Mouse (Mus musculus) R1 (cell line): Measurements from ENCODE around the gene Chrnd.

Experiments
- DNase-seq: peaks from one replicate; pipeline ENCODE4 v3.0.0-alpha.2; 2018; ENCODE audit warnings: low read depth, low spot score

Gene Chrnd

DNA sequence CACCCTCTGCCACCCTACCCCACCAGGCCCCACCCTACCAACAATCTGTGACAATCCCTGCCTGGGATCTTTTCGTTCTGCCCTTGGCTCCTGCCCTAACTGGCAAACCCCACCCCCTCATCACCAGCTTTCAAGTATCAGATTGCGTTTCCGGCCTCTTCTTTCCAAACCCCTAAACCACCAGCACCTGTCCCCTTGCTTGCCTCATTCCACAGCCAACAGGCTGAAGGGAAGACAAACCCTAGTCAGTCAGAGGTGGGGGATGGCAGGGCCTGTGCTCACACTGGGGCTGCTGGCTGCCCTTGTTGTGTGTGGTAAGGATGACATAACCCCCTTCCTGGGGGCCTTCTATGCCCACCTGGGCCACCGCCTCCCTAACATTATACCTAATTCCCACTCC lies at the start of gene Chrnd:
Chrnd (plus strand) TSS at position 179 of the 400 bp plus-strand sequence.
- DNase-seq = no peak

DNA sequence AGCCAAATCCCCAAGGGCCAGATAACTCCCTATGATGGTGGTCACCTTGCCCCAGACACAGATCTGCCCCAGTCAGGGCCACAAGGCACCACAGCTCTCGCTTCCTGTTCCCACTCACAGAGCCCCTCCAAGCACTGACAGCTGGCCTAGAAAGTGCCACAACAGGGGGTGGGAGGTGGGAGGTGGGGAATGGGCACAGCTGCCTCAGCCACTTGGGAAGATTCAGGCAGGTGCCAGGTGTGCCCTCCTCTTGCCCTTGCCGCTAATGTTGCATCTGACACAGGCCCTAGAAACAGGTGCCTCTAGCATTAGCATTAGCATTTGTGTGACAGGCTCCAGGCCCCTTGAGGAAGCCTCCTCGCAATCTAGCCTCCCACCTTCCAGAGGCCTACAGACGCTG lies 48.9 kb upstream of the Chrnd start:
- DNase-seq = no peak

DNA sequence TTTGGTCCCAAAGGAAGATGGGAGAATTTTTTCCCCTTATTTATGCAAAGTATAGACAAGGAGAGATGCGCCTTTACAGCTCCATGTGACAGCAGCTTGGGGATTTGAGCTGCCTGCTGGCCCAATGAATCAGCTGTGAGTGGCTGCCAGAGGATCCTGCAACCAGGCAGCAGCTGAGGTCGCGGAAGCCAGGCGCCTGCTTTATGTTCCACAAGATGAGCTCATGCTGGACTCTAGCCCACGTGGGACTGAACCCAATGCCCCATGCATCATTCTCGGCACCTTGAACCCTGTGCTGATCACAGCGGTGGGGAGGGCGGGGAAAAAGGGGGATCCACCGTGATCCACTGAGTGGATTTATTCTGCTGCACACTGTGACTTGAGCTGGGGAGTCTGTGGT lies 48.0 kb upstream of the Chrnd start:
- no peak for DNase-seq

DNA sequence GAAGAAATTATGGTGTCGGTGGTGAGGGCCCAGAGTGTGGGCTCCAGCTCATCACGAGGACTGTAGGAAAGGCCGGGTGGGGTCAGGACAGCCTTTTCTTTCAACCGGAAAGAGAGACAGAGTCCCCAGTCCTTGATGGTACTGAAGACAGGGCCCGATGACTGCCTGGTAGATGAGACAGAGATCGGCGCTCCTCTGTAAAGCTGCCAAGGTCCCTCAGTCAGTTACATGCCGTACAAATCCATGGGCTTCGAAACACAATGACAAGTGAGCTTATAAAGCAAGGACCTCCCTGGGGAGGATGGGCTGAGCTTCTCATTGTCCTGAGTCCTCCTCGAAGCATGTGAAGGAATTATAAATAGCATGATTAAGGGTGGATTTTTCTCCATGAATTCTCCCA lies 47.3 kb upstream of the Chrnd start:
- no peak for DNase-seq

DNA sequence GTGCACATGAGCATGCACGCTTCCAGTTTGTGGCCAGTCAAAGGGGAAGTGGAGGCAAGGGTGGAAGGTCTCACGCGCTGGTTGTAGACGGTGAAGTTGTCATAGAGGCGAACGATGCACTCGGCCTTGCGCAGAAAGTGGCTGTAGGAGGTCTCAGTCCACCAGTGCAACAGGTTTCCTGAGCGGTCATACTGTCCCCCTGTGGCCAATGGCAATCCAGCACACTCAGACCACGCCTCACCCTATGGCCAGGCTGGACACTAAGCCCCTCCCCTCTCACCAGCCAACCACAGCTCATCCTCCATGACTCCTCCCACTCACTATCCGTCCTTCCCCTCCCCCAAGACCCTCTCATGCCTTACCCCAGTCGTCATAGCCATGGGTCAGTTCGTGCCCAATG lies 41.0 kb upstream of the Chrnd start:
- peak; percentile 60 for DNase-seq

DNA sequence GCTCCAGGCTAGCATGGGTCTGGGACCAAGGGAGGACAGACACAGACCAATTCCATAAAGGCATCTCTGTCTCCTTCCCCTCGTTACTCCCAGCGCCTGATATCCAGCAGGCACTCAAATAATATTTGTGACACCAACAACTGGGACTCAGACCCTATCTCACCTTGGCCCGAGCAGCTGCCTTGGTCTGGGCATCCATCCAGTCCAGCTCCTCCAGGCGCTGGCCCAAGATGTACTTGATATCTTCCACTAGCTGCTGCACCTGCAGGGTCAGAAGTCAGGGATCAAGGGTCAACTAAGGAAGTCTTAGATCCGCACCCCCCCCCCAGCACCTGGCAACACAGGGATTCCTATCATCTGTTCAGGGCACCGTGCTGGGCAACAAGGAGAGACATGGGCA lies 39.1 kb upstream of the Chrnd start:
- no peak for DNase-seq

DNA sequence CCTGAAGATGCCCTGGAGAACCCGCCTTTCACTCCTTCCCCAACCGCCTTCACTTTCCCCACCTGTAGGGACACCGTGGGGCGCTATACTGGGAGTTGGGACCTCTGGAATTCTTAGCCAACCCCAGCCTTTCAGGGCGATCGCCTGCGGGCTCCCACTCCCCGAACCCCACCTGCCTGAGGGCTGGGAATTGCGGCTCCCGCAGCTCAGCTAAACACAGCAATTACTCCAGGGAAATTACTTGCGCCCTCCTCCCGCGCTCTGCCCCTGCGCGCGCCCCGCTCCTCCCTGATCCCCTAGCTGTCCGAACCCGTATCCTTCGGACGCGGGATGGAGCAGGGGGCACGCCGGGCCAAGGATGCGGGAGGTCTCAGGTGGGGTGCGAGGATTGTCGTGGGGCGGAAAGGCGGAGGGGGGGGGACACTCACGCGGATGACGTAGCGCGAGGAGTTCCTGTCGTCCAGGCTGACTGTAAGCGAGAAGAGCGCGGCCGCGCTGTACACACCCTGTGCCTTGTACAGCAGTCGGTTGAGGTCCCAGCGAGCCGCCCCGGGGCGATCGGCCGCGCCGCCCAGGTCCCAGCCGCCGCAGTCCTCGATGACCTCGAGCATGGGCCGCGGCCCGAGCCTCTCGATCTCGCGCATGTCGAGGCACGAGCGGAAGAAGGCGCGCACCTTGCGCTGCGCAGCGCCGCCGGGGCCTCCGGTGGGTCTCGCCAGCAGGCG lies 36.5 kb upstream of the Chrnd start:
- peak; percentile 52 for DNase-seq

DNA sequence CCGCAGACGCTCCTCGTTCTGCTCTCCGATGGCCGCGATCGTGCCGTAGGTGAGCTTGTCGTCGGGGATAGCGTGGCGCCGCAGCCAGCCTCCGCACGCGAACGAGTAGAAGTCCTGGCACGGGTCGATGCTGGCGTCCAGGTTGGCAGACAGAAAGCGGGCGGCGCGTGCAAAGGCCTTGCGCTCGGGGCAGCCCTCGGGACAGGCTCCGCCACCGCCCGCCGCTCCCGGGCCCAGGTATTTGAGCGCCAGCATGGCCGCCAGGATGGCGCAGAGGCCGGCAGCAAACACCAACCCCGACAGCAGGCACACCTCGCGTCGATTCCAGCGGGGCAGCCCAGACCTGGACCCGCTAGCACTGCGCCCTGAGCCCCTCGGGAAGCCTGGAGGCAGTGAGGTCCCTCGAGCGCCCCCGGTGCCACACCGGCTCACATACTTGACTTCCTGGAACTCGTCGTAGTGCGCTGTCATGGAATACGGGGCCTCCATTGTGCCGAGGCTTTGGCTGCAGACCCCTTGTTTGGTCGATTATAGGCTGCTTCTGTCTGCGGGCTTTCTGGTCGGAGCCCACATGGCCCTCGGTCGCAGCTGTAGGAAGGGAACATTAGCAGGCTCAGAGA lies 35.8 kb upstream of the Chrnd start:
- peak; percentile 52 for DNase-seq

DNA sequence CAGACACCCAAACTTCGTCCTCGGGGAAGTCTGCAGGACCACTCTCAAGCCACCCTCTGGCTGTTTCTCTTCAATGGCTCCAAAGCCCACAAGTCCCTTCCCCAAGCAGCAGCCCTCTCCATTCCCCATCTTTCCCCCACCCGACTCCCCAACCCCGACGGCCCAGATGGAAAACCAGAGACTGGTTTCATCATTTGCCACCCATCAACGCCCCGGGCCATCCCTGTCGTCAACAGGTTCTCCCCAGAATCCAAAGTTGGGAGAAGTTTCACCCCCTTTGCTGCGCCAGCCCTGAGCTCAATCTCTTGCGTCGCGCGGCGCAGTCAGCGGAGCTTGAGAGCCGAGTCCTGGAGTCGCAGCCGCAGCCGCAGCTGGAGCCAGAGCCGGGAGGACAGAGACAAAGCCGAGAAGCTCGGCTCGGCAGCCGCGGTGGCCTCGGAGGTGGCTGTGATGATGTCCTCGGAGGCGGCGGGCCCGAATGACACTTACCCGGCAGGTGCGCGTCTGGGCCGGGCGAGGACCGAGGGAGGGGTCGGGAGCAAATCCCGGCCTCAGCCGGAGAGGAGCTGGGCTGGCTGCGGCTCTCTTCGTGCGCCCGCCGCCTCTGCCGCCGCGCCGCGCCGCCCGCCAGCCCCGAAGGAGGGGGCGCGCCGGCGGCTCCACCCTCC lies 34.7 kb upstream of the Chrnd start:
- peak; percentile 54 for DNase-seq

DNA sequence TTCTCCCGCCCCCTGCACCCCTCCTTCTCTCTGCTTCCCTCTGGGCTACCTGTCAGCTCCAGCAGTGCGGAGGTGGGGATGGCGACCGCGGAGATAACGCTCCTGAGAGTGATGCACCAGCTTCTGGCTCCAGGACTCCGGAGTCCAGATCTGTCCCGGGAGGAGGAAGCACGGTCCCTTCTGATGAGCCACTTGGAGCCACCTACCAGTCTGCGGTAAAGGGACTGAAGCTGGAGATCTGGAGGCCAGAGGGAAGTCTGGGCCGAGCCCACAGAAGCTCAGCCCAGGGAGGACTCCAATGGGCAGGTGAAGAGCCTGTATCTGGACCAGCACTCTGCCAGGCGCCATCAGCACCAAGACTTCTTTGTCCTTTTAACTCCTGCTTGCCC lies 34.2 kb upstream of the Chrnd start, which contains the start of gene Ecel1:
Ecel1 (minus strand) TSS at position 323 of the 389 bp plus-strand sequence.
- peak; percentile 34 for DNase-seq

DNA sequence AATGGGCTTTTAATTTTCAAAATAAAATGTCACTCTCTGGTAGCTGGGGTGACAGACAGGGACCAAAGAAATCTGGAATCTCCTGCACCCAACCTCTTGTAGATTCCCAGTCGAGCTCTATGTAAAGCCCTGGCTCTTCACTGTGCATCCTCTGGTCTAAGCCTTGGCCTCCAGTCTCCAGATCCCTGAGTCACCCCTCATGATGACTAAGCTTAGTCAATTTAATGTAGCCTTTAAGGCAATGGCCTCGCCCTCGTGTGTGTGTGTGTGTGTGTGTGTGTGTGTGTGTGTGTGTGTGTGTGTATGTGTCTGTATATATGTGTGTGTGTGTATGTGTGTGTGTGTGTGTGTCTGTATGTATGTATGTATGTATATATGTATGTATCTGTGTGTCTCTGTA lies 31.0 kb upstream of the Chrnd start:
- no peak for DNase-seq

DNA sequence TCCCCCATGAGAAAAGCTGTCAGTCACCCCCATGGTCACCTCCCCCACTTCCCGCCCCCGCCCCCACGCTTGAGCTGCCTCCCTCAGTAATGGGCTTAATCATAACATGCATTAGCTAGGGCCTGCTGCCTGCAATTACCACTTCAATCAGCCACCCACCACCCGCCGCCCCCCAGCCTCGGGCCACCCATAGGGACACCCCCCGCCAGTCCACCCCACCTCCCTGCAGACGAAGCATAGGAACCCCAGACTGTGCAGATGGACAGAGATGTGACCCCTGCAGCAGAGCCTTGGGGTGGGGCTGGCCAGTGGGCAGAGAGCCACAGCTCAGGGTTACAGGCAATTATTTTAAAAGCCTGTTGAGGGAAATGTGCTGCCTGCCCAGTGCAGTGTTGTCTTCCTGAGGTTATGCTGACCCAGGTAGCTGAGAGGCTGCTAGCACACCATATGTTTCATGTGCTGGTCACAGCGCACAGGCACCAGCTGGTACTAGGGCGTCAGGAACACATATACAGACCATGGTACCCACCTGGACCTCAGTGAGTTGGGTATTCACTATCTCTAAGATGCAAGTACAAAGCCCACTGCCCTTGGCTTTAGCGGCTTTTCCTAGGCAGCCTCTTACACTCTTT lies 26.1 kb upstream of the Chrnd start:
- DNase-seq = no peak

DNA sequence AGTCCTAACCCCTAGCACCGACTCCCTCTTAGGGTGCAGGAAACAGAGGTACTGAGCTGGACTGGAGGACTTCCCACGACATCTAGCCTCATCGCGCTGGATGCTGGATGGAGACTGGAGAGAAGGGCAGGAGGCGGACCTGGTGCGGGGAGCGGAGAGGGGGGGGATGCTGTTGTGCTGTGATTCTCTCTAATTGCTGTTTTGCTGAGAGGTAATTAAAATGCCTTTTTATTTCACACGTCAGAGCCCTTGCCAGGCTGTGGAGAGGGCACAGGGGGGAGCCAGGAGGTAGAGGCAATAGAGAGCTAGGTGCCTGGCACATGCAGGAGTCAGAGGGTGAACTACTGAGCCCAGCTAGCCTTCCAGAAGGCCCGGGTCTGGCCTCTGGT lies 25.6 kb upstream of the Chrnd start:
- DNase-seq = no peak

DNA sequence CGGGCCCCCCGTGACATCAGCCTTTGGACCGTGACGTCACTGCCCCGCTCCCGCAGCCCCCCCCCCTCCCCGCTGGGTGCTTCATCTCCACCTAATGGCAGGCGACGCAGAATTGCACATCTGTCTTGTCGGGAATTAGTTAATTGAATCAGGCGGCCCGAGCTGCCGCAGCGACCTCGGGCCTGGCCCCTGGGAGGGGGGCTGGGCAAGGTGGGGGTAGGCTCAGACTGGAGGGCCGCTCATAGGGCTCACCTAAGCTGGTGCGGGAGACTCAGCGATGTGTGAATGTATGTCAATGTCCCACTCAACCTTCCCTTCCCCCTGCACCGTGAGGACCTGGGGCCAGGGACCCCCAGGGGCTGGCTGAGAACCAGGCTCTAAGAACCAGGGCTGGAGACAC lies 19.9 kb upstream of the Chrnd start:
- no peak for DNase-seq

DNA sequence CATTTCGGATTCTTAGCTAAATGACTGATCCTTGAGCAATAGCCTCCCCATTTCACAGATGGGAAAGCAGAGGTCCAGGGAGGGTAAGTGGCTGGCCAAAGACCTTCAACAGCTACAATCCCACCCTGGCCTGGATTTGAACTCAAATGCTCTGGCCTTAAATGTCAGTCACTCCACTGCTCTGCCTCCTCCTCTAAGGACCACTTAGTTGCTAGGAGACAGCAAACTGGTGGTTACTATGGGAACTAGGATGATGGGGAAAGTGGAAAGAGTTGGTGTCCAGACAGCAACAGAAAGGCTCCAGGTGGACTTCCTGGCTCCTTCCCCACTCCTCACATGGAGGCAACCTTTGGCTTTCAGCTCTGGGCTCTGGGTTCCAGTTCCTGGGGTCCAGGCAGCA lies 19.1 kb upstream of the Chrnd start:
- peak; percentile 52 for DNase-seq

DNA sequence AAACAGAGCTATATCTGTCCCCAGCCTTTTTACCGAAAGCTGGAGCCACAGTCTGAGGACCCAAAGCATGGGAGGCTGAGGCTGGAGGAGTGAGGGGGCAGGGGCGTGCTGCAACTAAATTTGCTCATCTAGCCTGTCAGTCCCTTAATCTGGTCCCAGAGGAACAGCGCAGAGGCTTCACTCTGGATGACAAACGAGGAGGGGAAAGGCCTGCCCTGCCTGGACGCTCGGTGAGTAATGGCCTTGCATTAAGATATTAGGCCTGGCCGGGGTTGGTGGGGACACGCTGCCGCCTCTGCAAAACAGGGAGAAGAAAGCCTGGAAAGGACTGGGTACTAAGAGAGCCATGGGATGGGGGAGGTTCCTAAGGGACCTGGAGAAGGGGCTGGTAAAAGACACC lies 18.1 kb upstream of the Chrnd start:
- DNase-seq = no peak

DNA sequence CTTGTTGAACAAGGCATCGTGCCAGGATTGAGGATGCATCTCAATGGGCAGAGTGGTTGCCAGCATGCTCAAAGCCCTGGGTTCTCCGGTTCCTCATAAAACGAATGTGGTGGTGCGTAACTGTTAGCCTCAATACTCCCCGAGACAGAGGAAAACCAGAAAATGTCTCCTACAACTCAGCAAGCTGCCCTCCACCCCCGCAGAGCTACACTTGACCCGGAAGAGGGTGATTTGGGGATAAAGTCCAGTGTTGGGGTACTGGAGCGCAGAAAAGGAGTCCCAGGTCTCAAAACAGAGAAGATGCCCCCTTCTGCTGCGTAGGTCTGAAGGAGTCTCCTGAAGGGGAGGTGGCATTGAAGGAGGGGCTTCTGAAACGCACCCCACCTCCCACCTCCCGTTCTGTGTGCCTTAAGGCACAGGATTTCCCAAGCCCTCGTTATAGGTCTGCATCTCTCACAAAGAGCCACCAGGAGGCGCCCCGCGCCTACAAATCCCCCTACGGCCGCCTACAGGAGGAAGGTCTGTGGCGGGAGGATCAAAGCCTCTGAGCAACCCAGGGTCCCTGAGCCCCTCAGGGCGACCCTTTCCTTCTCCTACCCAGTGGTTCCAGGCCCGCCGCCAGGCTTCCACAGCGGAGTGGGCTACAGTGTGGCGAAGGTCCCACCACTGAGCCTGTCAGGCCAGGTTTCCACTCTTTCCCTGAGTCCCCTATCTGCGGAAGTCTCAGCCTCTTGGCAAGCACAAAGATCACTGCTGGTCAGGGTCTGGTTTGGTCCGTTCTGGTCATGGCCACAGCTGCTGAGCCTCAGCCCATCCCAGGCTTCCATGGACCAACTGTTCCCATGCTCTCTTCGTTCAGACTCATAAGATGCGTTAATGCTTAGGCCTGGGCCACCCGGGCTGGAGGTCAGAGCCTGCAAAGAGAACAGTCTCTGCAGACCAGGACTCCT lies 16.1 kb upstream of the Chrnd start:
- DNase-seq = peak; percentile 84

DNA sequence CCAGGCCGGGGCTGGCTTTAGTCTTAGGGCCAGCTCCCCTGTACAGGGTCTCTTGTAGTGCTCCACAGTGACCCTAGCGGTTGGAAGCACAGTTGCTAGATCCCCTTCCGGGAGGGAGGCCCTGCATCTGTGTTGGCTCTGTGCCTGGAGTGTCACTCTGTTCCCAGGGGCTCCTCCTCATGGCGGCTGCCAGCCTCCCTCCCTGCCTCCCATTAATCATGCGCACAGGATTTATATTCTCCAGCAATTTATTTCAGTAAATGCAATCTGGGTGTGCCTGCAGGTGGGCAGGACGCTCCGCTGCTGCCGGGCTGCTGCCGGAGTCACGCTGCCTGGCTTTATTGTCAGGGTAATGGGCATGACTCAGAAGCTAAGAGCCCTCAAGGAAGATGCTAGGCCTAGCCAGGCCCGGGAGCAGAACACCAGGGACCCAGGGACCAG lies 14.5 kb upstream of the Chrnd start:
- peak; percentile 79 for DNase-seq

DNA sequence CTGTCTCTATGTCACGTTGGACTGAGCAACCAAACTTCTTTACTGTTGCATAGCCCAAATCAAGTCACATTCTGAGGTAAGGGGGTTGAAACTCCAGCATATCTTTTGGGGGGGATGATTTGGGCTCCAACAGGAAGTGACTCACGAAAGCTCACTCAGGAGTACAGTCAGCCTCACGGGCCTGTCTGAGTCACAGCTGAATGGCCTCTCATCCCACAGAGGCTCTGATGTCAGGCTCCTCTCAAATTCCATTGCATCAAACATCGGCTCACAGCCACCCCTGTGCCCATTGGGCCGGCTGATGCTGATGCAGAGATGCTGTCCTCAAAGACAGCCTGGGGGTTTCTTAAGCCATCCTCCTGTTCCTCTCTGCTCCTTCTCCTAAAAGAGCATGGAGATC lies 9.5 kb upstream of the Chrnd start:
- DNase-seq = no peak

DNA sequence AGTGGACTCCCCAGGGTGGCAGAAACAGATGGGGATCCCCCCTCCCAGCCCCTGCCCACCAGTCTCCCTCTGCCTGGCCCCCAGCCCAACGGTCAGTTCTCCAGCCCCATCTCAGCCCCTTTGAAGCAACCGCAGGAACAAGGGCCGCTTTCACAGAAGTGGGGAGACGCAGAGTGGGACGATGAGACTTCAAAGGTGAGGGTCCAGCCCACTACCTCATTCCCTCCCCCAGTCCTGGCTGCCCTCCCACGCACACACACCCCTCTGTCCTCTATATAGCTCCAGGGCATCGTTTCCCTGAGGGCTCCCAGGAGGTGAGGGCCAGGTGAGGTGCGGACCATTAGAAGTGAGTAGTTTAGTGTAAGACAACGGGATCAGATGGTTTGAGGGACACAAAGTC lies 7.4 kb upstream of the Chrnd start, which contains the start of gene Prss56:
Prss56 (plus strand) TSS at position 301 of the 400 bp plus-strand sequence.
- DNase-seq = no peak
